ENCODE assay signal across 21 mouse cellular contexts in genomic region chr11:58989166-58989565, GRCm38 (mm10). TPM values are rescaled to one million over a fixed set of nuclear protein-coding genes. Genes with fewer than 3 reads are reported as not detected.
"Had no signal": no experiment of that assay in that cellular context is flagged by ENCODE, and none has a peak within 500 bp of the region (broad histone marks: within the 10 kb centered on the region; RNA-seq: fewer than 3 reads in every experiment).

No protein-coding gene starts in this region.

- ATAC-seq: midbrain, embryonic 16.5 days had no signal

- H3K9me3 ChIP-seq: kidney, embryonic 15.5 days; liver, embryonic 13.5 days; midbrain, embryonic 12.5 days; neural tube, embryonic 13.5 days; stomach, embryonic 15.5 days had no signal

- H3K4me3 ChIP-seq: kidney, embryonic 15.5 days; left cerebral cortex, adult 2 months; liver, embryonic 13.5 days; midbrain, embryonic 12.5 days; myocyte; neural tube, embryonic 13.5 days; stomach, embryonic 15.5 days had no signal

- H3K4me2 ChIP-seq: kidney, embryonic 15.5 days; liver, embryonic 13.5 days; midbrain, embryonic 12.5 days; neural tube, embryonic 13.5 days; stomach, embryonic 15.5 days had no signal

- H3K27ac ChIP-seq: kidney, embryonic 15.5 days; left cerebral cortex, adult 2 months; liver, embryonic 13.5 days; midbrain, embryonic 12.5 days; neural tube, embryonic 13.5 days; stomach, embryonic 15.5 days had no signal

- H3K9ac ChIP-seq: kidney, embryonic 15.5 days; liver, embryonic 13.5 days; midbrain, embryonic 12.5 days; neural tube, embryonic 13.5 days; stomach, embryonic 15.5 days had no signal

- DNase-seq: kidney, postnatal 10 days; kidney, postnatal 36 days; layer of hippocampus, postnatal 36 days; liver, embryonic 13.5 days; lung, adult 2 months; lung, postnatal 14 days; lung, postnatal 4 days; retina, postnatal 1 day; right cerebral cortex, postnatal 25 days; spleen, adult 18-20 months; thymus, postnatal 25 days had no signal

RNA-seq across cellular contexts. Expression of gene Trim17, which starts 34.7 kb away (rescaled TPM):
- total RNA-seq: megakaryocyte-erythroid progenitor cell, adult 5-6 weeks; monocyte, adult 5-6 weeks had no signal

RNA-seq across cellular contexts. Expression of gene Hist3h2ba, which starts 40.4 kb away (rescaled TPM):
- polyA plus RNA-seq: liver, adult 2 months had no signal
